Mouse (Mus musculus) neural tube, embryonic 10.5 days (tissue): Measurements from ENCODE around the gene Kctd6.
A peak's percentile ranks its signal among the peaks of the same experiment; 100 is the strongest.

Experiments used
- DNase-seq: peaks from one replicate; pipeline ENCODE4 v3.0.0-alpha.2; 2017; ENCODE audit warnings: low spot score; ENCODE audit errors: extremely low spot score

Kctd6 gene

DNA sequence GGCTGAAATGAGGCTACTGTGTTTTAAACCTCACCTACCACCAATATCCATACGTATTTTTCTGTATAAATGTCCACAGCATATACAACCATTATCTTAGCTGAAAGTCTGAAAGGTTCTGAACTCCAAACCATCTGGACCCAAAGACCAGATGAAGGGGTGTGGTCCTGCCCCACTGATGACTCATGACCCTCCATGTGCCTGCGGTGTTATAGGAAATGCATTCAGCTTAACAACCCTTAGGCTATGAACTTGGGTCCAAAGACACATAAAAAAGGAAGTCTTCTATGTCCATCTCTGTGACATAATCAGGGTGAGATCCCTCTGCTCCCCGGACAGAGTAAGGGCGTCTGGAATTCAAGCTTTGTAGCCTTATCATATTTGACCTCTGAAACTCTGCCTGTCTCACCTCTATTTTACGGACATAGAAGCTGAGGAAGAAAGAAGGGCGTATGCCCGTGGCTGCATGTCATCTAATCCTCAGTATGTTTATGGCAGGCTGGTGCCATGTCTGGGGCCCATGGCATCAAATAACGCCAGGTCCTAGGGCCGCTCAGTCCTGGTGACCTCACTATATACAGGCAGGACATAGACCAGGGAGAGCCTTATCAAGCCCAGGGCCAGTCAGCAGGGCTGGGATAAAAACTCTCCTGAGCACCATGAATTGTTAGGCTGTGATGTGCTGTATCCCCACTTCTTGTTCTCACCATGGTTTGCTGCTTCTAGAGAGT is 36.4 kb downstream of the Kctd6 start:
- no peak for DNase-seq

- DNase-seq: peak; percentile 11
These were observed 37.5 kb downstream of the Kctd6 start for GRCm38 (mm10) chr14:8251330-8251885.

- peak; percentile 21 for DNase-seq
These were observed 41.3 kb downstream of the Kctd6 start for GRCm38 (mm10) chr14:8255076-8255729.

DNA sequence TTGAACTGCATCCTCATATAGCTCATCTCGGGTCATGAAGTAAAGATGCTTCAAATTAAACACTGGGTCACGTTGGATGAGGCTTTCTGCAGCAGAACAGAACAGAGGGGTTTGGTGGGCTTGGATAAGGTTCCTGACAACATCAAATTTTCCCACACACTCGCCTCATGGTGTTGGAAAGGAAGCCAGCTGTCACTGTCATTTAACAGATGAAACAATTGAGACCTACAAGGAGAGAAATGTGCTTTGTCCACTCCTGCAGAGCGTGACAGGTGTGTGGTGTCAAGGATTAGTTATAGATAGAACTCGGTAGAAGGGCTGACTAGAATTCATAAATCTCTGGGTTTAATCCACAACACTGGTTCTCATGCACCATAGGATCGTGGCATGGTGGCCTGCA is 42.1 kb downstream of the Kctd6 start:
- no peak for DNase-seq

GRCm38 (mm10) chr14:8256881-8257280 is 42.9 kb downstream of the Kctd6 start:
- peak; percentile 10 for DNase-seq

- DNase-seq: no peak
These were observed 43.8 kb downstream of the Kctd6 start for GRCm38 (mm10) chr14:8257521-8258334.

DNA sequence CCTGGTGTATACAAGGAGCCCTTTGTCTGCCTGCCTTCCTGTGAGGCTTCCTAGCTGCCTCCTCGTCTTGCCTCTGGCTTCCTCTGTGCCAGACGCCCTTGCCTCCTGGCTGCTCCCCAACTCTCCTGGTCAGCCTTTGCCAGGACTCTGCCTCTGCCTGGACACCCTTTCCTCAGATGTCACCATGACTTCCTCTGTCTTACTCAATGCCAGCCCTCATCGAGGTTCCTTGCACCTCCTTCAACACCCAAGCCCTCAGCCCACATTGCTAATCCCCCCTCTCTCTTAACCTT is 44.3 kb downstream of the Kctd6 start:
- no peak for DNase-seq

GRCm38 (mm10) chr14:8258752-8259151 is 44.8 kb downstream of the Kctd6 start:
- DNase-seq: no peak

DNA sequence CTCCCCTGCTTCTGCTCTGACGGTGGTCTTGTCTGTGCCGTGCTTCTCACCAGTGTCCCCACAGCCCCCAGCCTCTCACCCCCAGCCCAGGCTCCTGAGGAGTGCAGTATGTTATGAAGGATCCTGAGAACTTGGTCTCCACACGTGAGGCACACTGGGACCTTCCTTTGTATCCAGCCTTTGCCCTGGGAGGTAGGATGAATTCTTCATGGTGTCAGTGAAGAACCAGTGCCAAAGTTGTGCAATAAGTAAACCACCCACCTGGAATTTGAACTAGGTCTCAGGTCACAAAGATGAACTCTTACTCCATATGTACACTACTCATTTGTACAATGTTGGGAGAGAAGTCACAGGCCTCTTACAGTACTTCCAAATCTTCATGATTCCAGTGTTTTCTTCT is 45.2 kb downstream of the Kctd6 start, which contains the start of gene Acox2:
Acox2 (minus strand) TSS at position 188 of the 400 bp plus-strand sequence.
- no peak for DNase-seq

GRCm38 (mm10) chr14:8260214-8260613 is 46.3 kb downstream of the Kctd6 start:
- peak; percentile 10 for DNase-seq

- DNase-seq: no peak
These were observed 48.3 kb downstream of the Kctd6 start for GRCm38 (mm10) chr14:8262242-8262641.

- DNase-seq: no peak
These were observed 50.4 kb downstream of the Kctd6 start for GRCm38 (mm10) chr14:8264378-8264777.

- DNase-seq: peak; percentile 11
These were observed 57.3 kb downstream of the Kctd6 start for GRCm38 (mm10) chr14:8271281-8271680.
